In the genomic region with DNA sequence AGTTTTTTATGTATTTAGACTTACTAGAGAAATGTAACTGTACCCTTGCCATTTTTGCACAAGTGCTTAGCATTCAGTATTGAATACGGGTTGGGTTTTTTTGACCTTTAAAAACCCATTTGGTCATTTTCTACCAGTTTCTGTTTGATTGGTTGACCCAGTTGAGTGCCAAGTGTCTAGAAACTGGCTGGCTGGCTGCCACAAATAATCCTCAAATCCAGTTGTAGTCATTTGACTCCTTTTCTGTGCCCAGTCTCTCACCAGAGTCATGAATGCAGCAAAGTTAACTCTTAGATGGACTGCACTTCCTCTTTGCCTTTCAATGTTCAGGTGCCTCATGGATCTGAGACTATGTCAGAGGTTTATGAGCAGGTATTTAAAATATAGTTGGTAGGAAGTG, we compare ENCODE assay signal across 9 mouse cellular contexts. TPM values are rescaled to one million over a fixed set of nuclear protein-coding genes. Genes with fewer than 3 reads are reported as not detected.
A peak's percentile ranks its signal among the peaks of the same experiment; 100 is the strongest.
DNase-seq lines count a peak whose midpoint lies in the region; ATAC-seq and TF ChIP-seq lines count a peak whose summit lies in the region.
"Had no signal": no experiment of that assay in that cellular context is flagged by ENCODE, and none has a peak within 500 bp of the region (broad histone marks: within the 10 kb centered on the region; RNA-seq: fewer than 3 reads in every experiment).

No protein-coding gene starts in this region.

- in situ Hi-C loops in CH12.LX (cut with MboI; ENCODE audit: low pct_ligation_motif_present, low pct_unique_long_range_greater_than_20kb, low sequenced_read_pairs) = no loop called here

- dilution Hi-C loops in CH12.LX (cut with MboI; ENCODE audit: extremely low pct_ligation_motif_present, extremely low pct_unique_long_range_greater_than_20kb, low sequenced_read_pairs) = no loop called here

- TF ChIP-seq POLR2A in CH12.LX (IDR thresholded peaks at IDR 0.05; ENCODE audit: low read depth, low read length) = no peak

- H3K4me1 ChIP-seq in kidney, embryonic 14.5 days (ENCODE audit: control insufficient read depth, insufficient read depth, low read length) = peaks cover 12% of the 10 kb centered on the region
- peaks cover 12 to 30% of the 10 kb centered on the region in 2 experiments for H3K4me1 ChIP-seq in CH12.LX (ENCODE audit: control insufficient read depth in 1 of 2, insufficient read depth in 2 of 2)
- peaks cover 31% of the 10 kb centered on the region for H3K4me1 ChIP-seq in embryonic facial prominence, embryonic 12.5 days
- H3K4me1 ChIP-seq in liver, embryonic 16.5 days (ENCODE audit: control insufficient read depth, low read depth, low read length) = peaks cover 16% of the 10 kb centered on the region

- H3K27ac ChIP-seq in kidney, embryonic 14.5 days (ENCODE audit: low read depth, low read length) = no peak overlapping the region
- H3K27ac ChIP-seq in CH12.LX (ENCODE audit: insufficient read depth, low read depth) = no peak overlapping the region
- no peak overlapping the region for H3K27ac ChIP-seq in embryonic facial prominence, embryonic 12.5 days
- H3K27ac ChIP-seq in liver, embryonic 16.5 days (ENCODE audit: low read length) = no peak overlapping the region
- H3K27ac ChIP-seq: left cerebral cortex, adult 2 months had no signal

- 94% methylated on average over 1 of the region's 1 CpGs for WGBS in kidney, embryonic 14.5 days
- WGBS in embryonic facial prominence, embryonic 12.5 days = 74% methylated on average over 1 of the region's 1 CpGs
- 71% methylated on average over 1 of the region's 1 CpGs for WGBS in liver, embryonic 16.5 days (ENCODE audit: insufficient replicate concordance)

- no peak overlapping the region for H3K9ac ChIP-seq in kidney, embryonic 14.5 days (ENCODE audit: low read depth, low read length)
- no peak overlapping the region for H3K9ac ChIP-seq in CH12.LX (ENCODE audit: insufficient read depth, low read depth)
- 0 out of 2 replicates have a peak overlapping the region, but pooled peaks have one; percentile 15 for H3K9ac ChIP-seq in embryonic facial prominence, embryonic 12.5 days
- H3K9ac ChIP-seq in liver, embryonic 16.5 days (ENCODE audit: low read depth, low read length) = no peak overlapping the region

- no peak for TF ChIP-seq RAD21 in CH12.LX (IDR thresholded peaks at IDR 0.05; ENCODE audit: low read depth, low read length)

- no peak for ATAC-seq in kidney, embryonic 14.5 days (ENCODE audit: low FRiP score, low TSS enrichment)
- ATAC-seq in embryonic facial prominence, embryonic 12.5 days (ENCODE audit: insufficient number of reproducible peaks, insufficient read depth, low FRiP score, low TSS enrichment) = no peak
- no peak for ATAC-seq in liver, embryonic 16.5 days (ENCODE audit: low read depth)

- H3K36me3 ChIP-seq in kidney, embryonic 14.5 days (ENCODE audit: control insufficient read depth, insufficient read depth, low read length) = no peaks in the 10 kb centered on the region
- H3K36me3 ChIP-seq in CH12.LX (replicated peaks in 1 of 2; ENCODE audit: control insufficient read depth in 1 of 2, insufficient read depth in 1 of 2, low read length in 1 of 2) = no peaks in the 10 kb centered on the region
- H3K36me3 ChIP-seq in embryonic facial prominence, embryonic 12.5 days = no peaks in the 10 kb centered on the region
- H3K36me3 ChIP-seq in liver, embryonic 16.5 days (ENCODE audit: control insufficient read depth, insufficient read depth) = no peaks in the 10 kb centered on the region

- H3K27me3 ChIP-seq in kidney, embryonic 14.5 days (ENCODE audit: control insufficient read depth, insufficient read depth, low read length) = no peaks in the 10 kb centered on the region
- no peaks in the 10 kb centered on the region for H3K27me3 ChIP-seq in CH12.LX (replicated peaks)
- no peaks in the 10 kb centered on the region for H3K27me3 ChIP-seq in embryonic facial prominence, embryonic 12.5 days
- H3K27me3 ChIP-seq in liver, embryonic 16.5 days (ENCODE audit: control insufficient read depth, insufficient read depth, low read depth, low read length) = no peaks in the 10 kb centered on the region

- no peak for TF ChIP-seq CTCF in CH12.LX (conservative IDR thresholded peaks at IDR 0.05 in 1 of 2, IDR thresholded peaks at IDR 0.05 in 1 of 2; ENCODE audit: low read depth in 2 of 2, low read length in 2 of 2)

- TF ChIP-seq EP300 in CH12.LX (IDR thresholded peaks at IDR 0.05; ENCODE audit: low read length) = no peak

- peak; percentile 60 for DNase-seq in kidney, adult 9 months
- DNase-seq in CH12.LX (ENCODE audit: extremely low read depth) (no peak), MN1 (ENCODE audit: low spot score) (no peak)
- no peak for DNase-seq in frontal cortex, postnatal 36 days (ENCODE audit: low spot score in 2 of 2)
- no peak for DNase-seq in thymus, postnatal 0 days (ENCODE audit: low spot score)

- H3K4me2 ChIP-seq in kidney, embryonic 14.5 days (replicated peaks; ENCODE audit: low read depth, low read length) = no peak overlapping the region
- H3K4me2 ChIP-seq in CH12.LX (ENCODE audit: insufficient read depth, low read depth, poor library complexity, severe bottlenecking) = peak overlapping the region; percentile 23; the same call in 1 of the 2 replicates
- 0 out of 2 replicates have a peak overlapping the region, but pooled peaks have one; percentile 19 for H3K4me2 ChIP-seq in embryonic facial prominence, embryonic 12.5 days (replicated peaks)
- H3K4me2 ChIP-seq in liver, embryonic 16.5 days (ENCODE audit: low read depth, low read length) = peak overlapping the region; percentile 100

- no peaks in the 10 kb centered on the region for H3K9me3 ChIP-seq in kidney, embryonic 14.5 days (ENCODE audit: control insufficient read depth, low read length)
- no peaks in the 10 kb centered on the region for H3K9me3 ChIP-seq in CH12.LX (replicated peaks; ENCODE audit: low read length)
- no peaks in the 10 kb centered on the region for H3K9me3 ChIP-seq in embryonic facial prominence, embryonic 12.5 days
- H3K9me3 ChIP-seq in liver, embryonic 16.5 days (replicated peaks; ENCODE audit: control insufficient read depth, low read length) = no peaks in the 10 kb centered on the region

- H3K79me2 ChIP-seq in CH12.LX (replicated peaks; ENCODE audit: control insufficient read depth, extremely low read depth, insufficient read depth, poor library complexity, severe bottlenecking) = peaks cover 16% of the 10 kb centered on the region

- no peak overlapping the region for H3K4me3 ChIP-seq in kidney, embryonic 14.5 days (ENCODE audit: low read length)
- no peak overlapping the region for H3K4me3 ChIP-seq in CH12.LX (replicated peaks in 1 of 3; ENCODE audit: low read depth in 2 of 3, low read length in 2 of 3, poor library complexity in 1 of 3)
- no peak overlapping the region for H3K4me3 ChIP-seq in embryonic facial prominence, embryonic 12.5 days
- H3K4me3 ChIP-seq in liver, embryonic 16.5 days (ENCODE audit: low read depth, low read length) = no peak overlapping the region

TF ChIP-seq in CH12.LX, 34 proteins besides CTCF, POLR2A, EP300 and RAD21 (continues in another document):
- no peak for TF ChIP-seq SIN3A (IDR thresholded peaks at IDR 0.05; ENCODE audit: low read length)
- no peak for TF ChIP-seq BHLHE40 (IDR thresholded peaks at IDR 0.05; ENCODE audit: low read depth, low read length)
- TF ChIP-seq MAFK (IDR thresholded peaks at IDR 0.05; ENCODE audit: insufficient replicate concordance, low read length) = no peak
- TF ChIP-seq MEF2A (IDR thresholded peaks at IDR 0.05; ENCODE audit: borderline replicate concordance, low read depth, low read length) = no peak
- no peak for TF ChIP-seq NELFE (IDR thresholded peaks at IDR 0.05; ENCODE audit: low read depth, low read length)
- no peak for TF ChIP-seq GABPA (IDR thresholded peaks at IDR 0.05; ENCODE audit: insufficient replicate concordance, low read depth, low read length)
- no peak for TF ChIP-seq ETS1 (conservative IDR thresholded peaks at IDR 0.05; ENCODE audit: low read depth, low read length)
- no peak for TF ChIP-seq MXI1 (IDR thresholded peaks at IDR 0.05; ENCODE audit: low read depth, low read length)
- TF ChIP-seq MAX (IDR thresholded peaks at IDR 0.05; ENCODE audit: low read length) = no peak
- no peak for TF ChIP-seq CHD2 (IDR thresholded peaks at IDR 0.05; ENCODE audit: low read length)
- TF ChIP-seq KAT2A (IDR thresholded peaks at IDR 0.05; ENCODE audit: insufficient replicate concordance, low read length) = no peak
- TF ChIP-seq PAX5 (IDR thresholded peaks at IDR 0.05; ENCODE audit: low read length) = no peak
- no peak for TF ChIP-seq ZMIZ1 (IDR thresholded peaks at IDR 0.05; ENCODE audit: low read depth, low read length)
- TF ChIP-seq E2F4 (IDR thresholded peaks at IDR 0.05; ENCODE audit: insufficient replicate concordance, low read depth, low read length) = no peak

RNA-seq across cellular contexts. Expression of a gene that starts 2.3 kb away (rescaled TPM):
- polyA plus RNA-seq in kidney, embryonic 14.5 days (2014; fragmentation: Nextera tagmentation; extraction: Ambion mirVana) = 46.8 and 62.6 TPM in 2 replicates
- 10.1 and 10.3 TPM in 2 replicates for total RNA-seq in CH12.LX (2012; rRNA removed)
- total RNA-seq in CH12.LX (2014; rRNA removed) = 7.6 and 8.0 TPM in 2 replicates
- 11.6 and 13.0 TPM in 2 replicates for polyA plus RNA-seq in CH12.LX (2012; ENCODE audit: insufficient read length, low read depth)
- 64.2 and 68.9 TPM in 2 replicates for polyA plus RNA-seq in embryonic facial prominence, embryonic 12.5 days (2016; fragmentation: Nextera tagmentation; extraction: Ambion mirVana)
- polyA plus RNA-seq in liver, embryonic 16.5 days (2015; fragmentation: Nextera tagmentation; extraction: Ambion mirVana) = 18.4 and 19.3 TPM in 2 replicates
- polyA plus RNA-seq in thymus, postnatal 0 days (2015; fragmentation: Nextera tagmentation; extraction: Ambion mirVana) = 17.8 and 26.2 TPM in 2 replicates

RNA-seq across cellular contexts. Expression of a gene that starts 53.0 kb away (rescaled TPM):
- 26.2 and 35.0 TPM in 2 replicates for polyA plus RNA-seq in kidney, embryonic 14.5 days (2014; fragmentation: Nextera tagmentation; extraction: Ambion mirVana)
- total RNA-seq in CH12.LX (2012; rRNA removed) = 46.6 and 53.2 TPM in 2 replicates
- total RNA-seq in CH12.LX (2014; rRNA removed) = 48.5 and 51.6 TPM in 2 replicates
- 62.8 and 67.2 TPM in 2 replicates for polyA plus RNA-seq in CH12.LX (2012; ENCODE audit: insufficient read length, low read depth)
- polyA plus RNA-seq in embryonic facial prominence, embryonic 12.5 days (2016; fragmentation: Nextera tagmentation; extraction: Ambion mirVana) = 46.4 and 53.6 TPM in 2 replicates
- polyA plus RNA-seq in liver, embryonic 16.5 days (2015; fragmentation: Nextera tagmentation; extraction: Ambion mirVana) = 28.7 and 33.8 TPM in 2 replicates
- polyA plus RNA-seq in thymus, postnatal 0 days (2015; fragmentation: Nextera tagmentation; extraction: Ambion mirVana) = 48.7 and 50.1 TPM in 2 replicates

RNA-seq across cellular contexts. Expression of a gene that starts 58.7 kb away (rescaled TPM):
- 397 and 412 TPM in 2 replicates for polyA plus RNA-seq in kidney, embryonic 14.5 days (2014; fragmentation: Nextera tagmentation; extraction: Ambion mirVana)
- 216 TPM in 2 replicates for total RNA-seq in CH12.LX (2012; rRNA removed)
- 196 and 248 TPM in 2 replicates for total RNA-seq in CH12.LX (2014; rRNA removed)
- 182 and 195 TPM in 2 replicates for polyA plus RNA-seq in CH12.LX (2012; ENCODE audit: insufficient read length, low read depth)
- 245 and 268 TPM in 2 replicates for polyA plus RNA-seq in embryonic facial prominence, embryonic 12.5 days (2016; fragmentation: Nextera tagmentation; extraction: Ambion mirVana)
- polyA plus RNA-seq in liver, embryonic 16.5 days (2015; fragmentation: Nextera tagmentation; extraction: Ambion mirVana) = 150 and 159 TPM in 2 replicates
- polyA plus RNA-seq in thymus, postnatal 0 days (2015; fragmentation: Nextera tagmentation; extraction: Ambion mirVana) = 333 and 338 TPM in 2 replicates
